ENCODE assay signal across 12 mouse cellular contexts in genomic region chr5:149713834-149714233, GRCm38 (mm10). TPM values are rescaled to one million over a fixed set of nuclear protein-coding genes. Genes with fewer than 3 reads are reported as not detected.
DNase-seq lines count a peak whose midpoint lies in the region; ATAC-seq and TF ChIP-seq lines count a peak whose summit lies in the region.
"Had no signal": no experiment of that assay in that cellular context is flagged by ENCODE, and none has a peak within 500 bp of the region (broad histone marks: within the 10 kb centered on the region; RNA-seq: fewer than 3 reads in every experiment).

No protein-coding gene starts in this region.

- WGBS in heart, embryonic 12.5 days: 29% methylated on average over 16 of the region's 16 CpGs
- 38% methylated on average over 16 of the region's 16 CpGs for WGBS in heart, adult 2 months
- 67% methylated on average over 16 of the region's 16 CpGs for WGBS in hindbrain, embryonic 14.5 days
- WGBS in midbrain, embryonic 14.5 days: 57% methylated on average over 16 of the region's 16 CpGs
- WGBS in intestine, postnatal 0 days: 78% methylated on average over 16 of the region's 16 CpGs

- no peak for TF ChIP-seq CTCF in heart, adult 2 months (IDR thresholded peaks at IDR 0.05)
- TF ChIP-seq CTCF in layer of hippocampus, adult 2 months (conservative IDR thresholded peaks at IDR 0.05): no peak
- no peak for TF ChIP-seq CTCF in intestine, postnatal 0 days (IDR thresholded peaks at IDR 0.05; ENCODE audit: low read depth)

- intact Hi-C loops in heart, adult 2 months (cut with DNase I): loop anchor here (2.0 to 10.0 kb wide), 2 partner anchors 141 to 311 kb away; no protein-coding TSS in a partner anchor

- peak overlapping the region; percentile 40 for H3K4me3 ChIP-seq in heart, embryonic 12.5 days
- H3K4me3 ChIP-seq in heart, adult 2 months: no peak overlapping the region; the same call in 1 of the 2 replicates
- H3K4me3 ChIP-seq in layer of hippocampus, adult 2 months: 0 out of 2 replicates have a peak overlapping the region, but pooled peaks have one; percentile 4
- no peak overlapping the region for H3K4me3 ChIP-seq in hindbrain, embryonic 14.5 days (replicated peaks; ENCODE audit: low read length)
- no peak overlapping the region for H3K4me3 ChIP-seq in midbrain, embryonic 14.5 days (replicated peaks; ENCODE audit: low read depth, low read length)
- H3K4me3 ChIP-seq in intestine, postnatal 0 days (ENCODE audit: low read depth, low read length): no peak overlapping the region
- H3K4me3 ChIP-seq: liver, embryonic 15.5 days; myocyte had no signal

- no peak for TF ChIP-seq EP300 in heart, adult 2 months (IDR thresholded peaks at IDR 0.05; ENCODE audit: insufficient read depth, low read depth, low read length)

- H3K27me3 ChIP-seq in heart, embryonic 12.5 days (replicated peaks): no peaks in the 10 kb centered on the region
- H3K27me3 ChIP-seq in heart, adult 2 months (ENCODE audit: control insufficient read depth, insufficient read depth, low read length): no peaks in the 10 kb centered on the region
- H3K27me3 ChIP-seq in hindbrain, embryonic 14.5 days (ENCODE audit: control insufficient read depth, insufficient read depth, low read length): no peaks in the 10 kb centered on the region
- H3K27me3 ChIP-seq in midbrain, embryonic 14.5 days (ENCODE audit: control insufficient read depth, insufficient read depth, low read length): no peaks in the 10 kb centered on the region
- no peaks in the 10 kb centered on the region for H3K27me3 ChIP-seq in intestine, postnatal 0 days (replicated peaks; ENCODE audit: control insufficient read depth, insufficient read depth, low read length)
- H3K27me3 ChIP-seq: liver, embryonic 15.5 days had no signal

- TF ChIP-seq POLR2A in heart, adult 2 months (IDR thresholded peaks at IDR 0.05; ENCODE audit: insufficient read depth, low read depth, low read length): no peak

- no peak for ATAC-seq in heart, embryonic 12.5 days (ENCODE audit: insufficient number of reproducible peaks, low FRiP score)
- peak; percentile 19; the same call in 1 of the 2 replicates for ATAC-seq in hindbrain, embryonic 14.5 days (ENCODE audit: low FRiP score)
- no peak; the same call in 1 of the 2 replicates for ATAC-seq in midbrain, embryonic 14.5 days (ENCODE audit: low FRiP score, low TSS enrichment)
- ATAC-seq in intestine, postnatal 0 days: no peak
- ATAC-seq: lung, postnatal 0 days had no signal

- peaks cover 6% of the 10 kb centered on the region; the same call in 1 of the 2 replicates for H3K36me3 ChIP-seq in heart, embryonic 12.5 days
- H3K36me3 ChIP-seq in heart, adult 2 months (ENCODE audit: control insufficient read depth, insufficient read depth, low read length): no peaks in the 10 kb centered on the region
- no peaks in the 10 kb centered on the region for H3K36me3 ChIP-seq in hindbrain, embryonic 14.5 days (replicated peaks; ENCODE audit: control insufficient read depth, insufficient read depth)
- H3K36me3 ChIP-seq in midbrain, embryonic 14.5 days (ENCODE audit: control insufficient read depth, insufficient read depth, low read length): no peaks in the 10 kb centered on the region
- H3K36me3 ChIP-seq in intestine, postnatal 0 days (ENCODE audit: control insufficient read depth, insufficient read depth): no peaks in the 10 kb centered on the region
- H3K36me3 ChIP-seq: liver, embryonic 15.5 days had no signal

- H3K9ac ChIP-seq in heart, embryonic 12.5 days: peak overlapping the region; percentile 16; the same call in 1 of the 2 replicates
- H3K9ac ChIP-seq in heart, adult 2 months (ENCODE audit: low read depth, low read length): no peak overlapping the region
- no peak overlapping the region for H3K9ac ChIP-seq in hindbrain, embryonic 14.5 days
- H3K9ac ChIP-seq in midbrain, embryonic 14.5 days (replicated peaks; ENCODE audit: low read length): no peak overlapping the region
- no peak overlapping the region for H3K9ac ChIP-seq in intestine, postnatal 0 days (ENCODE audit: low read depth, low read length)
- H3K9ac ChIP-seq: liver, embryonic 15.5 days had no signal

- H3K4me1 ChIP-seq in heart, embryonic 12.5 days (replicated peaks): no peaks in the 10 kb centered on the region
- H3K4me1 ChIP-seq in heart, adult 2 months (ENCODE audit: control insufficient read depth, insufficient read depth, low read length): no peaks in the 10 kb centered on the region
- H3K4me1 ChIP-seq in hindbrain, embryonic 14.5 days (replicated peaks; ENCODE audit: control insufficient read depth, insufficient read depth, low read length): peaks cover 14% of the 10 kb centered on the region
- H3K4me1 ChIP-seq in midbrain, embryonic 14.5 days (ENCODE audit: control insufficient read depth, insufficient read depth, low read length): peaks cover 24% of the 10 kb centered on the region; the same call in 1 of the 2 replicates
- no peaks in the 10 kb centered on the region for H3K4me1 ChIP-seq in intestine, postnatal 0 days (replicated peaks; ENCODE audit: control insufficient read depth, insufficient read depth, low read length)
- H3K4me1 ChIP-seq: liver, embryonic 15.5 days had no signal

- H3K4me2 ChIP-seq in heart, embryonic 12.5 days: peak overlapping the region; percentile 65
- peak overlapping the region; percentile 14; the same call in 1 of the 2 replicates for H3K4me2 ChIP-seq in hindbrain, embryonic 14.5 days (replicated peaks)
- H3K4me2 ChIP-seq in midbrain, embryonic 14.5 days (ENCODE audit: low read length): peak overlapping the region; percentile 41
- H3K4me2 ChIP-seq in intestine, postnatal 0 days (replicated peaks; ENCODE audit: low read depth): no peak overlapping the region
- H3K4me2 ChIP-seq: liver, embryonic 15.5 days had no signal

- H3K79me2 ChIP-seq in heart, adult 2 months (replicated peaks; ENCODE audit: control insufficient read depth, insufficient read depth, low read length): no peaks in the 10 kb centered on the region

- H3K27ac ChIP-seq in heart, embryonic 12.5 days (ENCODE audit: poor library complexity, severe bottlenecking): no peak overlapping the region
- no peak overlapping the region for H3K27ac ChIP-seq in heart, adult 2 months
- H3K27ac ChIP-seq in layer of hippocampus, adult 2 months: peak overlapping the region; percentile 15; the same call in 1 of the 2 replicates
- peak overlapping the region; percentile 56 for H3K27ac ChIP-seq in hindbrain, embryonic 14.5 days
- H3K27ac ChIP-seq in midbrain, embryonic 14.5 days (replicated peaks; ENCODE audit: low read depth, low read length): peak overlapping the region; percentile 62
- no peak overlapping the region for H3K27ac ChIP-seq in intestine, postnatal 0 days (ENCODE audit: low read depth, low read length)
- H3K27ac ChIP-seq: liver, embryonic 15.5 days had no signal

- peaks cover 5% of the 10 kb centered on the region; the same call in 1 of the 2 replicates for H3K9me3 ChIP-seq in heart, embryonic 12.5 days (replicated peaks)
- H3K9me3 ChIP-seq in hindbrain, embryonic 14.5 days (ENCODE audit: control insufficient read depth, low read length): no peaks in the 10 kb centered on the region
- 0 out of 2 replicates have a peak, but pooled peaks cover 4% of the 10 kb centered on the region for H3K9me3 ChIP-seq in midbrain, embryonic 14.5 days (ENCODE audit: control insufficient read depth, low read length)
- H3K9me3 ChIP-seq in intestine, postnatal 0 days (ENCODE audit: control insufficient read depth): no peaks in the 10 kb centered on the region
- H3K9me3 ChIP-seq: liver, embryonic 15.5 days had no signal

- no peak for DNase-seq in heart, adult 2 months
- DNase-seq in layer of hippocampus, adult 2 months (ENCODE audit: low spot score in 2 of 2): no peak
- no peak for DNase-seq in layer of hippocampus, postnatal 14 days (ENCODE audit: low spot score in 2 of 2)
- no peak for DNase-seq in hindbrain, embryonic 14.5 days (ENCODE audit: low spot score)
- DNase-seq in midbrain, embryonic 14.5 days: peak; percentile 64
- no peak for DNase-seq in left cerebral cortex, adult 11 months (ENCODE audit: low spot score)
- DNase-seq: thymus, adult 18-20 months had no signal

RNA-seq across cellular contexts. Expression of gene B3glct, which starts 35.8 kb away (rescaled TPM):
- 12.0 and 13.9 TPM in 2 replicates for polyA plus RNA-seq in heart, embryonic 12.5 days (2016; fragmentation: Nextera tagmentation; extraction: Ambion mirVana)
- 1 to 10 TPM; 4.9 to 6.4 TPM for total RNA-seq in heart, adult 2 months (2021)
- 4.6 and 5.2 TPM in 2 replicates for polyA plus RNA-seq in heart, adult 2 months (2012; rRNA removed)
- 10 to 100 TPM; 10.7 to 11.9 TPM for total RNA-seq in layer of hippocampus, adult 2 months (2021)
- total RNA-seq in layer of hippocampus, postnatal 14 days (2021): 10 to 100 TPM; 15.0 to 15.7 TPM
- polyA plus RNA-seq in hindbrain, embryonic 14.5 days (2014; fragmentation: Nextera tagmentation; extraction: Ambion mirVana): 15.9 and 18.8 TPM in 2 replicates
- 18.2 and 19.0 TPM in 2 replicates for polyA plus RNA-seq in midbrain, embryonic 14.5 days (2014; fragmentation: Nextera tagmentation; extraction: Ambion mirVana)
- polyA plus RNA-seq in intestine, postnatal 0 days (2015; fragmentation: Nextera tagmentation; extraction: Ambion mirVana): 10.7 and 11.2 TPM in 2 replicates

Comparison
In these comparisons a context has a peak if more than half of its experiments do, and no peak if none do; other contexts are left out.
1. H3K4me3 ChIP-seq: peak in heart, embryonic 12.5 days (single experiment) and layer of hippocampus, adult 2 months (single experiment); none in heart, adult 2 months (single experiment), hindbrain, embryonic 14.5 days (single experiment), midbrain, embryonic 14.5 days (single experiment) and intestine, postnatal 0 days (single experiment).
2. H3K27ac ChIP-seq: peak in layer of hippocampus, adult 2 months (single experiment), hindbrain, embryonic 14.5 days (single experiment) and midbrain, embryonic 14.5 days (single experiment); none in heart, embryonic 12.5 days (single experiment), heart, adult 2 months (single experiment) and intestine, postnatal 0 days (single experiment).